Mouse (Mus musculus) brain, embryonic 18.5 days (tissue): ENCODE data around the gene Nbea.
"Not testable (repeated sequence)": the region's sequence is repeated elsewhere in the genome, so short reads cannot be mapped to it uniquely, and the experiment has no call there.

ENCODE experiments used
- DNase-seq: peaks from one replicate; pipeline ENCODE4 v3.0.0-alpha.2; 2012; ENCODE audit warnings: low read depth, low spot score

Nbea gene

GRCm38 (mm10) chr3:55661678-55662445, 521.6 kb downstream of the Nbea start:
- no peak for DNase-seq

- no peak for DNase-seq
Measured at GRCm38 (mm10) chr3:55660261-55660838, 523.2 kb downstream of the Nbea start.

- DNase-seq, result no peak
Measured at GRCm38 (mm10) chr3:55659558-55660215, 523.8 kb downstream of the Nbea start.

- DNase-seq, result no peak
Measured at GRCm38 (mm10) chr3:55652321-55652720, 531.2 kb downstream of the Nbea start.

- DNase-seq, result no peak
Measured at GRCm38 (mm10) chr3:55651877-55652276, 531.6 kb downstream of the Nbea start.

GRCm38 (mm10) chr3:55649541-55649940, 534.0 kb downstream of the Nbea start:
- DNase-seq, result no peak

GRCm38 (mm10) chr3:55648299-55648698, 535.2 kb downstream of the Nbea start:
- no peak for DNase-seq

GRCm38 (mm10) chr3:55647176-55647575, 536.3 kb downstream of the Nbea start:
- no peak for DNase-seq

GRCm38 (mm10) chr3:55646437-55646836, 537.1 kb downstream of the Nbea start:
- DNase-seq, result no peak

GRCm38 (mm10) chr3:55644035-55644618, 539.4 kb downstream of the Nbea start:
- no peak for DNase-seq

GRCm38 (mm10) chr3:55637660-55638059, 545.8 kb downstream of the Nbea start:
- no peak for DNase-seq

GRCm38 (mm10) chr3:55635542-55636172, 547.8 kb downstream of the Nbea start:
- no peak for DNase-seq

GRCm38 (mm10) chr3:55627054-55627453, 556.4 kb downstream of the Nbea start:
- DNase-seq, result no peak

GRCm38 (mm10) chr3:55621958-55622357, 561.5 kb downstream of the Nbea start:
- not testable (repeated sequence) for DNase-seq

GRCm38 (mm10) chr3:55618396-55618795, 565.1 kb downstream of the Nbea start:
- no peak for DNase-seq

GRCm38 (mm10) chr3:55612459-55613115, 570.9 kb downstream of the Nbea start:
- DNase-seq, result no peak

- no peak for DNase-seq
Measured at GRCm38 (mm10) chr3:55612023-55612422, 571.5 kb downstream of the Nbea start.

- DNase-seq, result no peak
Measured at GRCm38 (mm10) chr3:55610191-55610590, 573.3 kb downstream of the Nbea start.

GRCm38 (mm10) chr3:55600286-55600685, 583.2 kb downstream of the Nbea start:
- no peak for DNase-seq

- no peak for DNase-seq
Measured at GRCm38 (mm10) chr3:55599366-55600085, 584.0 kb downstream of the Nbea start.

GRCm38 (mm10) chr3:55598681-55599080, 584.8 kb downstream of the Nbea start:
- DNase-seq, result no peak
